Mouse (Mus musculus) spleen, embryonic (tissue): Measurements from ENCODE around the gene Pdcd7.

ENCODE experiments used
- CTCF ChIA-PET: fragments of 350-600 bp; sonication (Branson Sonifier 250); formaldehyde crosslinking; loops from one replicate; lab custom pipeline; 2022; lab: Charles Lee

Pdcd7 gene

GRCm38 (mm10) chr9:65394360-65394759, 48.5 kb downstream of the Pdcd7 start:
- CTCF ChIA-PET = no interaction called here

GRCm38 (mm10) chr9:65398279-65398678, 52.4 kb downstream of the Pdcd7 start, which contains the start of gene Rasl12:
TSS of gene Rasl12 (plus strand) at chr9:65398506.
- CTCF ChIA-PET = no interaction called here

- CTCF ChIA-PET = no interaction called here
Observed at GRCm38 (mm10) chr9:65399934-65400333, 54.0 kb downstream of the Pdcd7 start.

- CTCF ChIA-PET = no interaction called here
Observed at GRCm38 (mm10) chr9:65404331-65405183, 58.7 kb downstream of the Pdcd7 start.

GRCm38 (mm10) chr9:65405184-65405449, 59.2 kb downstream of the Pdcd7 start:
- CTCF ChIA-PET = no interaction called here

GRCm38 (mm10) chr9:65407327-65407726, 61.4 kb downstream of the Pdcd7 start:
- CTCF ChIA-PET = no interaction called here

GRCm38 (mm10) chr9:65407861-65408260, 62.0 kb downstream of the Pdcd7 start:
- CTCF ChIA-PET = no interaction called here

- CTCF ChIA-PET = no interaction called here
Observed at GRCm38 (mm10) chr9:65408871-65409295, 63.0 kb downstream of the Pdcd7 start.
